Mouse (Mus musculus): Measurements from ENCODE around the gene Katnal1.

The Katnal1 gene

GRCm38 (mm10) chr5:148954314-148955060 lies 25.4 kb upstream of the Katnal1 start:
- DNase-seq (ENCODE audit: low spot score) = no peak

- no peak for DNase-seq (ENCODE audit: low spot score)
Observed at GRCm38 (mm10) chr5:148953098-148953497, 24.0 kb upstream of the Katnal1 start.

GRCm38 (mm10) chr5:148952419-148952818 lies 23.3 kb upstream of the Katnal1 start:
- no peak for DNase-seq (ENCODE audit: low spot score)

GRCm38 (mm10) chr5:148951360-148951759 lies 22.2 kb upstream of the Katnal1 start:
- DNase-seq (ENCODE audit: low spot score) = no peak

GRCm38 (mm10) chr5:148950064-148950463 lies 20.9 kb upstream of the Katnal1 start:
- no peak for DNase-seq (ENCODE audit: low spot score)

GRCm38 (mm10) chr5:148948577-148948976 lies 19.5 kb upstream of the Katnal1 start:
- DNase-seq (ENCODE audit: low spot score) = no peak

GRCm38 (mm10) chr5:148947412-148947811 lies 18.3 kb upstream of the Katnal1 start:
- DNase-seq (ENCODE audit: low spot score) = no peak

GRCm38 (mm10) chr5:148946787-148947186 lies 17.7 kb upstream of the Katnal1 start:
- no peak for DNase-seq (ENCODE audit: low spot score)

- no peak for DNase-seq (ENCODE audit: low spot score)
Observed at GRCm38 (mm10) chr5:148945735-148946134, 16.6 kb upstream of the Katnal1 start.

- DNase-seq (ENCODE audit: low spot score) = no peak
Observed at GRCm38 (mm10) chr5:148944024-148944423, 14.9 kb upstream of the Katnal1 start.

- DNase-seq (ENCODE audit: low spot score) = no peak
Observed at GRCm38 (mm10) chr5:148943444-148943843, 14.3 kb upstream of the Katnal1 start.

GRCm38 (mm10) chr5:148942957-148943356 lies 13.8 kb upstream of the Katnal1 start:
- DNase-seq (ENCODE audit: low spot score) = no peak

GRCm38 (mm10) chr5:148942305-148942704 lies 13.2 kb upstream of the Katnal1 start:
- DNase-seq (ENCODE audit: low spot score) = no peak

- no peak for DNase-seq (ENCODE audit: low spot score)
Observed at GRCm38 (mm10) chr5:148941867-148942266, 12.7 kb upstream of the Katnal1 start.

GRCm38 (mm10) chr5:148939948-148940382 lies 10.8 kb upstream of the Katnal1 start:
- DNase-seq (ENCODE audit: low spot score) = no peak

- no peak for DNase-seq (ENCODE audit: low spot score)
Observed at GRCm38 (mm10) chr5:148936516-148936951, 7.4 kb upstream of the Katnal1 start.

GRCm38 (mm10) chr5:148935871-148936270 lies 6.8 kb upstream of the Katnal1 start:
- no peak for DNase-seq (ENCODE audit: low spot score)

- no peak for DNase-seq (ENCODE audit: low spot score)
Observed at GRCm38 (mm10) chr5:148935071-148935821, 6.1 kb upstream of the Katnal1 start.

- no peak for DNase-seq (ENCODE audit: low spot score)
Observed at GRCm38 (mm10) chr5:148934457-148934856, 5.3 kb upstream of the Katnal1 start.

- no peak for DNase-seq (ENCODE audit: low spot score)
Observed at GRCm38 (mm10) chr5:148933767-148934166, 4.6 kb upstream of the Katnal1 start.

- no peak for DNase-seq (ENCODE audit: low spot score)
Observed at GRCm38 (mm10) chr5:148931301-148931700, 2.2 kb upstream of the Katnal1 start.

GRCm38 (mm10) chr5:148928382-148929115 lies 571 bp downstream of the Katnal1 start:
- DNase-seq (ENCODE audit: low spot score) = peak; percentile 87

All from ovary, postnatal 14 days (tissue).